Mouse (Mus musculus) naive thymus-derived CD4-positive, alpha-beta T cell, adult 2 months (primary cell): Measurements from ENCODE around the gene Adgrl3.

ENCODE experiments used
- DNase-seq: peaks from one replicate; pipeline ENCODE4 v3.0.0-alpha.2; 2011; ENCODE audit warnings: low read depth

Gene Adgrl3

DNA sequence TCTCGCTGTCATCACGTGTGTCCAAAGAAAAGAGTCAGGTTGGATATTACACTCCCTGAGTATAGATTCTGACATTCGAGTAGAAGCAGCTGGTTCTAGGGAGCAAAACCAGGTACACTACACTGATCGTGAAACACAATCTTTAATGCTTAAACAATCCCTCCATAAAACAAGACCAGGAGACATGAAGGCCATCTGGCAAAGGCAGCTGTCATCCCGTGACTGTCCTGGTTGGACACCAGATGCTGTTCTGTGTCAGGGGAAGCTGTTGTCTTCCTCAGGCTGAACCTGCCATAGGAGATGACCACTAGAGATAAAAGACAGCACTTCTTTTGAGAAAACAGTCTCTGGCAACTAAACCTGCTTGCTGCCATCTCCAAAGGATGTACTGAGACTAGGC, 228.8 kb downstream of the Adgrl3 start:
- DNase-seq, result no peak

DNA sequence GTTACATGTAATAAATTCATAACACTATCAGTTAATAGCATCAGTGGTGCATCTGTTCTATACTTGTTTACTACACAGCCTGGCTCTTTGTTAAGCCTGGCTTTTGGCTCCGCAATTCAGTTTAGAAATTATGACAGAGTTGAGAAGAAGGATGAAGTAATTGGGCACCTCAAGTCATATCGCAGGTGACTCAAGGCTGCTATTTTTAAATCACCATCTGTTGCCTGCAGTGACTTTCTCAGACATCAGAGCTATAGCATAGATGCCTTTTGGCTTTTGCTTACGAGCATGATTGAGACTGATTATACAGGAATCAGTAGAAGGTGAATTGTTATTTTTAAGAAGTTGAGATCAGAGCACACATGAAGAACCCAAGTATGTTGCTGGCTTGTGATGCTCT, 236.2 kb downstream of the Adgrl3 start:
- no peak for DNase-seq

DNA sequence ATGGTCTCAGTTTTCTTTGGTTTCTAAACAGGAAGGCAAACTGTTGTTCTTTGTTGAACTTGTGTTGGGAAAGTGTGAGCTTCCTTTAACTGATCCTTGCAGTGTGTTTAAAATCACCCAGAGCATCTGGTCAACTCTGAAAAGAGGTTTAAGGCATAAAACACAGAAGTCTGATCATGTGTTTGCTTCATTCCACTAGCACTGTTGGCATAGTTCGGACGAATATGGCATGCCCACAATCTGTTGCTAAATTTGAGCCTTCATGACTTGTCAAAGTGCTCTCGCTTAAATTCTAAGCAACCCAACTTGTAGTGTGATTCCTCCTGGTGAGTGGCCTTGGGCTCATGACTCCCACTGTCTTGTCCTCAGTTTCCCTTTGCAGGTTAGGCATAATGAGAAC, 249.8 kb downstream of the Adgrl3 start:
- no peak for DNase-seq

DNA sequence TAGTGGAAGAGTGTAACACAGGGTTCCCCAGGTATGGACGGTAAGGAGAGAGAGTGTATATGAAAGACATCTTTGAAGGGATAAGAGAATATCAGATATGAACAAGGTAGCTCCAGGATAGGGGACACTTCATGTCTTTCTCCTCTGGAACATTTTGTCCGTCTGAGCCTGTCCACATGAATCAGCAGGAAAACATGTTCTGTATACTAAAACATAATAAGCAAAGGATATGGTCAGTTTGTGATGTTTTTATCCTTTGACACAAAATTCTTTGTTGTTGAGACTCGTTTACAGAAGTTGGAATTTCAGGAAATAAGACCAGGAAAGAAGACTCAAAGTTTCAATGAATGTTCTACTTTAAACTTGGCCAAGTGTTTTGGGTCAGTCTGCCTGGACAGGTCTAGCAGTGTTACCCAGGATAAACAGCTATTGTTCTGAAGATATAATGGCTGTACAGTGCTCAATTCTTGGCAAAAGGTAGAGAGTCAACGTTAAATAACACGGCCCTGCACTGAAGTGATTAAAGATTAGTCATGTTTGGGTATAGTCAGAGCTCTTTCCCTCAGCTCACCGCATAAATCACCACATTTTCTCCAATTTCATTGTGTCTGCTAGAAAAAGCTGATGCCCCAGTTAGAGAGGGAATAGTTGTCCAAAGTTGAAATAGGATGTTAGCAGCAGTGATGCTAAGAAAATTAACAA, 255.6 kb downstream of the Adgrl3 start:
- DNase-seq, result no peak

DNA sequence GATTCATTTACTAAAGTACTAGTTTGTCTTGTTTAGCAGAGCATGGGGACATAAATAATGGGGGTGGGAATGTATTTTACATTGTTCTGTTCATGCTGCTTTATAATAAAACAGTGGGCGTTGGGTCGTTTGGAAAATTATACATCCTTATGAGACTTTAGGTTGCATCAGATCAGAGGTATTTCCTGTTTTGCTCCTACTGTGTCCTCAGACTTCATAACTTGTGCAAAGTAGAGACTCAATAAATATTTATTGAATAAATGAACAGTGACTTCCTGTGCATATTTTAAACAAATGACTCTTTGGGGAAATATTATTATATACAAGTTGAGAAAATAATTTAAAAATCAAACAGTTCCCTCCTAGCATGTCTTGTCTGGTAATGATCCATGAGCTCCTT, 259.3 kb downstream of the Adgrl3 start:
- no peak for DNase-seq

DNA sequence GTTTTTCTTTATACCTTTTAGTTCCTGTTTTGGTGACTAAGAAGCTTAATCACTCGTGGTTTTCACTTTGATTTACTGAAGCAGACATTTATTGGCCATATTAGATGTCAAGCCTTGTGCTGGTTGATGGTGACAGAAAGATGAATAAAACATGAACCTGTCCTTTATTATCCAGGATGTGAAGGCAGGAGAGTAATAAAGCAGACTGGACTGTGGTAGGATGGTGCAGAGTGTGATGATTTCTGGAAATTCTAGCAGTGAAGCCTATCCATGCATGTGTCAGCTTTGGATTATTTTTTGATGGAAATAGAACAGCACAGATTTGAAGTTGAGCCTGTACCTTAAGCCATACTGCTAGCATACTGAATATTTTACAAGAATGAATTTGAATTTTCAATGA, 265.7 kb downstream of the Adgrl3 start:
- DNase-seq, result no peak

DNA sequence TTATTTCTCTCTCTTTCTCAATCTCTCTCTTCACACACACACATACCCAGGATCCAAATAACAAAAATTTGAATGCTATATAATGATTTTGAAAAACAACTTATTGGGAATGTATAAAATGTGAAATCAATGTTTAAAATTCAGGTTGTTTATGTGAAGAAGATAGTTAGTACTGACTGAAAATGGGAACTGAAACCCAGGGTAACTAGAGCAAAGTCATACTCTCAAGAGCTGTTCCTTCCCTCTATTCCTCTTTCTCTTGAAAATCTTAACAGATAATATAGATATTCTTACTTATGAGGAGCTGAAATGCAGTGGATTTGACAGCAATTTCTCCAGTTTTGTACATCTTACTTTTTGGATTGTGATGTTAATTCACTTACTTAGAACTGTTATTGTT, 281.9 kb downstream of the Adgrl3 start:
- no peak for DNase-seq

DNA sequence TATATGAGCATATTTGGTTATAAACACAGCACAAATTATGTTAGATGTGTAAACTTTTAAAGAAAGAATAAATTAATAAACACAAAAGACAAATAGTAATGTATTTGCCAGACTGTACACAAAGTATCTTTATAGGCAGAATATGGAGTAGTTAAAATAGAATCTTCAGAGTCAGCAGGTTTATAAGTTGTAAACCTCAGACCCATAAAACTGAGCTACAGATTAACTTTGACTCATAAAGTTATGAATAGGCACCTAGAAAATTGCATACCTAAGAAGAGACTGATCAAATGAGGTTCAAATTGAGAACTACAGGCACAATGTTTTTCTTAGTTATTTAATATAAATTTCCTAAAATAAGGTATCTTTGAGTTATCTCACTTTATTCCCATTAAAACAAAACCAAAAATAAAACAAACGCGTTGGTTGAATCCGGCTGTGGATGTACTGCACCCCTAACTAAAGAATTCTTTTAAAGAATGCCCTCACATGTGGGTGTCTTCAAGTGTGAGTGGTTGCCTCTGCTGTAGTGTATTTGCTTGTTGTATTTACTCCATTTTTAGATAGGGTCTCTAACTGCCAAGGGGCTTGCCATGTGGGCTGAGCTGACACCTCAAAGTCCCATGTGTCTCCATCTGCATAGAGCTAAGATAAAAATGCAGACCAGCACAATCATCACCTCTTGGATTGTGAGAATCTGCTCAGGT, 297.6 kb downstream of the Adgrl3 start:
- DNase-seq, result no peak

DNA sequence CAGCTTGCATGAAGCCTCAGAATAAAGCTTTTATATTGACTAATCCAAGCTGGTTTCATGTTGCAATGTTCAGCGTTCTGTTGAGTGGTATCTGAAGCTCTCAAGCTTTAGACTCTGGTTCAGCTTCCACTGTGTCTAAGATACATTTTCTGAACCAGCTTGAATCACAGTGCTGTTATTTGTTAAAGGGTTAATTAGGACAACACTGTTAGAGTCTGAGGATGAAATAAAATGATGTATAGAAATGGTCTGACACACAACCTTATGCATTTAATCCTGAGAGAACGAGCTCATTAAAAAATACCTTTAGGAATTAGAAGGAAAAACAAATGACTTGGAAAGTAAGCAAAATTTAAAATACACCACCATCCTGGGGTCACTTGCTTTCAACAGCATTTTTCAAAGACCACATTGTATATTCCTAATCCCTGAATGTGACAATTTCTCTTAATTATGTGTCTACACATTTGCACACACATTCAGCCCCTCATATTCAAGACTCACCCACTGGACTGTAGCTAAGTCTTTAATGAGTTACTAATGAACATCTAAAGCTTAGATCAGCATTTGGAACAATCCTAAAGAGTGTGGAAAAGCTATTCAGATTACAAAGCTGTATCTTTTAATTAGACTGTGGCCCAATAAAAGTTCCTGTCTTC, 301.5 kb downstream of the Adgrl3 start:
- DNase-seq, result no peak

DNA sequence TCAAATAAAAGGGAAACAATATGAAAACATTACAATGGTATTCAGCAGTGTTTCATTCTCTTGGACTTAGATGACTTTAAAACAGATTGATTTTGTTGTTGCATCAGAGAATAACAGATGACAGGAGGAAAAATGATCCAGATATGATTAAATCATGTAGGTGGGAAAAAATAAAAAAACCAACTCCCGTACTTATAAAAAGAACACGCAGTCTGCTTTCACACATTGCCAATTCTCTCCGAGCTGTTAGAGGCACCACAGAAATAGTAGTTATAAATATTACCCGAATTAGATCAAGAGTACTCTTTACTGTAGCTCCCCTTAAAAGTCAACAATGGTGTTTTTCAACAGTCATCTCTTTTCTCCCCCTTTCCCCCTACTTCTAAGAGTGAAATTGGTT, 302.1 kb downstream of the Adgrl3 start:
- DNase-seq, result no peak

DNA sequence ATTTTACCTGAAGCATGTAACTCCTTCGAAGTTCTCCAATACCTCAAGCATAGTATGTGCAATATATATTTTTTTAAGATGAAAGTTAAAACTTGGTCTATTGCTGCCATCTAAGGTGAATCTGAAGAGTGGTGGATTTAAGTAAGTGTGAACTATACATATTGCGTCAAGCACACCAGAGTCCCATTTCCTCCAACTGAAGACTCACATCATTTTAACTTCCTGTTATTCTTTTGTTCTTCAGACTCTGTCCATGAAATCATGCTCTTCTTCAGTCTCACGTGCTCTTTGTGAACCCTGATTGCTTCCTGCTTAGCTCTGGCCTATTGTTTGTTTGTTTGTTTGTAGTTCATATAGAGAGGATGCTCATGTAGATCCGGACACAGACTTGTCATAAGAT, 307.0 kb downstream of the Adgrl3 start:
- DNase-seq, result no peak

DNA sequence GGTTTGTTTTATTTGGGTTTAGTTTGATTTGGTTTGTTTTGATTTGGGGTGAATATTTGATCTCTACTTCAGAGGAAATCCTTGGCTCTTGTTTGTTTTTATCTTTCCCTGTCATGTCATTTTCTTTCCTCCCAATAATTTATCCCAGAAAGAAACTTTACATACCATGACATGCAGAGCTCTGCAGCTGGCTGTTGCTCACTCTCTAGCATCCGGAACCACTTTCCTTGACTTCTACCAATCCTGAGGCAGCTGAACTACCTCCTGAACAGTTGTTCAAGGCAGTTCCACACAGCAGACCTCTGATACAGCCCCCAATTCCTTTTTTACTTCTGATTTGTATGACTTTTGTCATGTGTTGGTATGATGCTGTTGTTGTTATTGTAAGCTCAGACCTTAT, 307.5 kb downstream of the Adgrl3 start:
- DNase-seq, result no peak

DNA sequence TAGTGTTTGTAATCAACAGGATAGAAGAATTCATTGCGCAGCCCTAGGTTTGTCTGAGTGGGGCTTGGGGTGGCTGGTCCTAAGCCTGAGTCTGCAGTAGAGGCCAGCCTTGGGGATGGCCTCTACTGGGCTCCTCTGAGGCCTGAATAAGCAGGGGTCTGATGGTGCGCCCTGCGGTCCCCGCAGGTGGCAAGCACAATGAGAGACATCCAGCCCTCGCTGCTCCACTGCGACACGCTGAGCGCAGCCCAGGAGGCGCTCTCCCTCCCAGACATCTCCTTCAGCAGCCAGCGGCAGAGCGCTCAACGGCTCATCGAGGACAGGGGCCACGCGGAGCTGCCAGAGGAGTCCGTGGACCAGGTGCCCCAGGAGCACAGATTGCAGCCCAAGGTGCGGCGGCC, 309.6 kb downstream of the Adgrl3 start:
- no peak for DNase-seq

DNA sequence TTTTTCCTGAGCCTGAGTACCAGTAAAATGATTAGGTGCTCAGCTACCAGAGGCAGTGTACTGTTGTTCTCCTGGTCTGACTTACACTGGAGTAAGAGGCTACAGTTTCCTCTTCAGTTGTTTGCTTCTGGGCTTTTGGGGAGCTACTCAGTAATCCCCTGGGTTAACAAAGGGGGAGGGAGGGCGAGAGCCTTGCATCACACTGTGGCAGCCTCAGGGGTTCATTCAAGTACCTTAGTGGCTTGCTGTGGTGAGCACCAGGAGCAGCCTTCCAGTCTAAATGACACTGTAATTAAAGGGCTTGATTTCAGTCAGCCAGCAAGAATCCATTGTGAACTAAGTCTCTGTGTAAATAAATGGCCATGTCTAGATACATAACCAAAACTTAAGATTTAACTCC, 324.4 kb downstream of the Adgrl3 start:
- no peak for DNase-seq

DNA sequence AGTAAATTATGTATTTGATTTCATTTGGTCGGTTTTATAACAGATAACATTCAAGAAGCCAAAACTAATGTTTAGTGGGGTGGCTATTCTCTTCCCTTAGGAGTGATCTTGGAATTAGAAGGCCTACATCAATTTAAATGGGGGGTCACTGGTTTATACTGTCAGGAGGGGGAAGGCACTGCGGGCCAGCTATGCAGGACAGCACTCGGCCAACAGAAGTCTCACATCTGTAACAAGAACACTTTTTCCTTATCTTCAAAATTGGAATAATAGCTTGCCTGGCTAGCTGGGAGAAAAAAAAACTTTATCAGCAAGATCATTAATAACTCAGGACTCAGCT, 325.1 kb downstream of the Adgrl3 start:
- DNase-seq, result no peak

DNA sequence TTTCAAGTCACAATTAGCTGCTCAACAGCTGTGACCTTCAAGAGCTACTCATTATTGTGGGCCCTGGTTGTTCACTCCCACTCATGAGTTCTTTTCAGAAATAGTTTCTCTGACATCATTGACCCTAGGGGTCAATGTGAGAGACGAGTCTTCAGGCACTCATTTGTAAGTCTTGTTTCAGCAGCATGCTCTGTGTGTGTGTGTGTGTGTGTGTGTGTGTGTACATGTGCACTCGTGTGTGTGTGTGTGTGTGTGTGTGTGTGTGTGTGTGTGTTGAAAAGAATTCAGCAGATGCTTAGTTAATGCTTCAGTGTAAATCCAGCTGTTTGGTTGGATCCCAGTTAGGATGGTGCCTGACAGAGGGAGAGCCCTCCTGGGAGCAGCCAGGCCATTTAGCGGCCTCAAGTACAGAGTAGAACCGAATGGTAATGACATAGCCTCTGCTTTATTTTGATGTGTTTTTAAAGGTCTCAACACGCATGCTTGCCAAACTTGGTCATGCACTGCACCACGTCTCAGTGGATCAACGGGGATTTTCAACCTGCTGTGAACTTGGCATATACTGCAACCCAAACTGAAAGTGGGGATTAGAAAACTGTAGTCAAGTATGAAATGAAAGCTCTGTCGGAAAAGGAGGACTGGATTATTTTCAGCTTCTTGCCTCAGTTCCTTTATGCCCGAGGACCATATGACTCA, 325.6 kb downstream of the Adgrl3 start:
- no peak for DNase-seq

DNA sequence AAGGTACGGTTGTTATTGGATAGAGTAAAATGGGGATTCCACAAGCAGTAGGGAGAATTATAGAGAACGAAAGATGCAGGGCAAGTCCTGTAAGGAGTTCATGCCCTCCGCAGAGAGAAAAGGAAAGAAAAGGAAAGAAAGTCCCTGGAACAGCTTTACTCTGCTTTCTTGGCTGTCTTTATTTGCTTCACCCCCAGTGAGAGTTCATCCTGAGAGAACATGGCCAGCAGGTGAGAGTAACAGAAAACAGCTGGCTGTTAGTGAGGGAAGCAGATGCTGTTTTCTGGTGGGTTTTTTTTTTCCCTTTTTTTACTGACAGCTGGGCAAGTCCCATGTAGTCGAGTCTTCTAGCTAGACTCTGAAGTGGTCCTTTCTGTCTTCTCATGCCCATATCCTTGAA, 327.6 kb downstream of the Adgrl3 start:
- no peak for DNase-seq

DNA sequence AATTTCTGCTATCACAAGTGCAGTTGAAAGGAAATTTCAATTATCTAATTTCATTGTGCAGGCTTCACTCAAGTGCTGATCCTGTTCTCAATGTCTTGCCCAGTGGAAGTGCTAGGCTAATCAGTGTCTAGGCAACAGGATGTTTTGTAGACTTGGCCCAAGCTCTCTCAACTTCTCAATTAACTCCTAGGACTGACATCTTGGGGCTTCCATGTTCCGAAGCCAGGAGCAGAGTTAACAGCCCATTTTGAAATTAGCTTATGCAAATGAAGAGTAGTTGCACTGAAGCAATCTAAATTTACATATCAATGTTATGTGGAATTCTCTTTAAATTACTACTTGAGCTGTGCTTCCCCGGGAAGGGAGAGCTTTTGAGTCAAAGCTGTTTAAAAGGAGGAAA, 339.6 kb downstream of the Adgrl3 start:
- DNase-seq, result no peak

DNA sequence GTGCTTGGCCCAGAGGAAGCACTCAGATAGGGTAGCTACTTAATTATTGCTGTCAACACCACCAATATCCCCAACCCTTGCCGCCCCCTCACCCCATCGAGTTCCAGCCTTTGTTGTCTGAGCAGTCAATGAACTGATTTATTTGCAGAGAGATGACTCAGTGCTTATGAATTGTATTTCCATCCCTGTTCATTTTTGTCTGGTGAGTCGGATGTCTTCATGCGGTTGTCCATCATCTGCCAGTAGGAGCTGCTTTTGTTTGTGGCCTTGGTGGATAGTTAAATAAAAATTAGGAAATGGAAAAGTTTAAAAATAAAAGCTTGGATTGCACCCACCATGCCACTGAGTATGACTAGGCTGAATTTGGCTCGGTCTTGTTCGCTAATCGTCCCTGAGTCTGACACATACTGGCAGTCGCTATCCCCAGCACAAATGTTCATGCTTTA, 344.3 kb downstream of the Adgrl3 start:
- no peak for DNase-seq

DNA sequence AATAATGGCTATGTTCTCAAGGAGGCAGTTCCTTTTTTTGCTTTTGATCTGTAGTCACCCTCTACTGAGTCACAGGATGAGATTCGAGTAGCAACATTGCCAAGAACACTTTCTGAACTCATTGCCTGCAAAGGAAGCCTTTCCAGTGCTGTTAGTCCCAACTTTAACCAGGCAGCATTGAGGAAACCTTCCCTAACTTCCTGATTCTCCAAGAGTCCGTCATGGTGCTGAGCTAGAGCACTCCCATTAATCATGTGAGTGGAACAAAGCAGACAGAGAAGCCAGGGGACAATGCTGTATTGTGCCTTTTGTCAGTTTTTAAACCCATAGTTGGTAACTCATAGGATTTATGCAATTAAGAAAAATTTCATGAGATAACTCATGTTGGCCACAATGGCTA, 345.3 kb downstream of the Adgrl3 start:
- no peak for DNase-seq

DNA sequence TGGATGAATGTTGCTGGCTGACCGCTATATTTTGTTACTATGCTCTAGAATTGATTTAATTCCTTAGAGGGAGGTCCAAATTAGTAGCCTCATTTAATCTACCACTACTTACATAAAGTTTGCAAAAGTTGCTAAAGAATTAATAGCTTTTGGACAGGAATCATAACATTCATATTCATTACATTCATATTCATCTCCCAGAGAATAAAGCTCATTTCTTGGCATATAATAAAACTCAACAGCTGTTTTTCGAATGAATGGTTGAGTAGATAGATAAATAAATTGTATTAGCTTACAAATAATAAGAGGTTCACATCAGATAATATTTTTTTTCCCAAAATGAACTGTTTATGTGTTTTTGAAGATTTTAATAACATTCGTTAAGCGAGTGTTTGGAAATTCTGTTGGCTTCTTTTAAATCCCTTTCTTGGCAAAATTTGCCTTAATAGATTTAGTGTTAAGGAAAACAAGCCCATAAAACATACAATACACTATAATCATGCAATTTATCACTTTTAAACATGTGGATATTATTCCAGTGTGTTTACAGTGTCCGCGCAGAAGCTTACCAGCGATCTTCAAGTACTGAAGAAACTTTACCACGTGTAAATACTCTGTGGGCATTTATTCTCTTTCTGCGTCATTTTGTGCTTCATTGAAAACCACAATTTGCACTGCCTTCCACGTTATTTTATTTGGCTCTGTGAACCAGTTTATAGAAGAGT, 350.4 kb downstream of the Adgrl3 start:
- no peak for DNase-seq

DNA sequence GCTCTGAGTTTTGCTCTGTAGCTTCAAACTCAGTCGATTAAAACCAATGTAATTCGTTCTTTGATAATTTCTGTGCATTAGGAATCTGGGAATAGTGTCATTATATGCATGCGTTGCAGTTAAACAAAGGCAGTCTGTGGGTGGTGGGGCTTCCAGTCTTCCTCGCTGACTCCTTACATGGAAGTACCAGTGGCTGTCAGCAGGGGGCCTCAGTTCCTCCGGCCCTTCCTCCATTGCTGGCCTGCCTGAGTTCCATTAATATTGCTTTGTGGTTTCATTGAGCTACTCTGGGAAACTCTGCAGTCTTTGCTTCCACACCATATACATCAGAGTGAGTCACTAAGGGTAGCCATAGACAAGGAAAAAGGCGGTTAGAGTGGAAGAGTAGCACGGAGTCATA, 356.1 kb downstream of the Adgrl3 start:
- DNase-seq, result no peak
